Mouse (Mus musculus) kidney, adult 18-20 months (tissue): Measurements from ENCODE around the gene Cradd.

Experiments used
- DNase-seq: peaks from one replicate; pipeline ENCODE4 v3.0.0; 2021

Gene Cradd

GRCm38 (mm10) chr10:95194776-95195175, 129.2 kb downstream of the Cradd start:
- no peak for DNase-seq

- no peak for DNase-seq
Observed at GRCm38 (mm10) chr10:95193875-95194281, 130.1 kb downstream of the Cradd start.

- DNase-seq, result no peak
Observed at GRCm38 (mm10) chr10:95191881-95192280, 132.1 kb downstream of the Cradd start.

- DNase-seq, result no peak
Observed at GRCm38 (mm10) chr10:95191151-95191655, 132.7 kb downstream of the Cradd start.

- no peak for DNase-seq
Observed at GRCm38 (mm10) chr10:95189550-95190211, 134.3 kb downstream of the Cradd start.

- no peak for DNase-seq
Observed at GRCm38 (mm10) chr10:95184210-95184609, 139.7 kb downstream of the Cradd start.

- DNase-seq, result peak; percentile 65
Observed at GRCm38 (mm10) chr10:95183051-95183450, 140.9 kb downstream of the Cradd start.

GRCm38 (mm10) chr10:95182405-95182804, 141.5 kb downstream of the Cradd start:
- DNase-seq, result no peak

GRCm38 (mm10) chr10:95181553-95181952, 142.4 kb downstream of the Cradd start:
- no peak for DNase-seq

GRCm38 (mm10) chr10:95180900-95181299, 143.0 kb downstream of the Cradd start:
- DNase-seq, result no peak

GRCm38 (mm10) chr10:95180177-95180576, 143.8 kb downstream of the Cradd start:
- no peak for DNase-seq

- DNase-seq, result no peak
Observed at GRCm38 (mm10) chr10:95178785-95179184, 145.1 kb downstream of the Cradd start.

GRCm38 (mm10) chr10:95175423-95176120, 148.4 kb downstream of the Cradd start:
- DNase-seq, result no peak

GRCm38 (mm10) chr10:95174260-95174659, 149.7 kb downstream of the Cradd start:
- DNase-seq, result no peak

- no peak for DNase-seq
Observed at GRCm38 (mm10) chr10:95170721-95171354, 153.1 kb downstream of the Cradd start.

GRCm38 (mm10) chr10:95164949-95165348, 159.0 kb downstream of the Cradd start:
- DNase-seq, result no peak

GRCm38 (mm10) chr10:95162691-95163374, 161.1 kb downstream of the Cradd start:
- peak; percentile 9 for DNase-seq

GRCm38 (mm10) chr10:95159675-95160256, 164.2 kb downstream of the Cradd start:
- no peak for DNase-seq

- DNase-seq, result no peak
Observed at GRCm38 (mm10) chr10:95156410-95156809, 167.5 kb downstream of the Cradd start.

- DNase-seq, result no peak
Observed at GRCm38 (mm10) chr10:95154675-95155074, 169.3 kb downstream of the Cradd start.

- no peak for DNase-seq
Observed at GRCm38 (mm10) chr10:95153224-95153623, 170.7 kb downstream of the Cradd start.

GRCm38 (mm10) chr10:95152503-95152989, 171.4 kb downstream of the Cradd start:
- DNase-seq, result peak; percentile 35
